Mouse (Mus musculus) adrenal gland, postnatal 14 days (tissue): ENCODE results near the gene Vmn1r21. TPM values are rescaled to one million over a fixed set of nuclear protein-coding genes. Genes with fewer than 3 reads are reported as not detected.

Experiments
- total RNA-seq: library from RNA; stranded (reverse); gene quantifications from 2 replicates; pipeline ENCODE4 v1.2.3, GENCODE M21; 2021

The Vmn1r21 gene
- total RNA-seq, 1 experiment from 2014 or later: not detected

Other genes with a start within 250 kb of the Vmn1r21 start
- 22.5 and 23.7 TPM in 2 replicates for gene Pyurf, start 158.3 kb downstream of the Vmn1r21 start, total RNA-seq
- gene Lancl2, start 147.8 kb downstream of the Vmn1r21 start, total RNA-seq: 20.7 and 21.0 TPM in 2 replicates
- 17.9 and 20.4 TPM in 2 replicates for gene Vopp1, start 25.2 kb downstream of the Vmn1r21 start, total RNA-seq
- gene Vmn1r22, start 57.7 kb upstream of the Vmn1r21 start, total RNA-seq: not detected in 2 replicates
- not detected in 2 replicates for gene Vmn1r23, start 76.5 kb upstream of the Vmn1r21 start, total RNA-seq
- not detected in 2 replicates for gene Vmn1r24, start 111.2 kb upstream of the Vmn1r21 start, total RNA-seq
- gene Vmn1r25, start 130.5 kb upstream of the Vmn1r21 start, total RNA-seq: not detected in 2 replicates
- gene Vmn1r26, start 164.8 kb upstream of the Vmn1r21 start, total RNA-seq: not detected in 2 replicates